Mouse (Mus musculus) myocyte (in vitro differentiated cells): ENCODE measurements around the gene Gm1979.
"Not testable (repeated sequence)": the region's sequence is repeated elsewhere in the genome, so short reads cannot be mapped to it uniquely, and the experiment has no call there.

Source experiments
- CEBPB ChIP-seq: IDR thresholded peaks from 2 replicates; pipeline ENCODE4 v1.6.1; 2011; ENCODE audit warnings: mild to moderate bottlenecking, moderate library complexity; ENCODE audit not compliant: poor library complexity, insufficient read depth, severe bottlenecking
- E2F4 ChIP-seq: IDR thresholded peaks from one replicate; pipeline ENCODE4 v1.6.1; 2011; ENCODE audit warnings: mild to moderate bottlenecking, control low read depth, moderate library complexity; ENCODE audit not compliant: insufficient read depth
- MAX ChIP-seq: IDR thresholded peaks from one replicate; pipeline ENCODE4 v1.6.1; 2011; ENCODE audit warnings: low read depth, mild to moderate bottlenecking, control low read depth
- MYOD1 ChIP-seq, 3 experiments: IDR thresholded peaks; one replicate each; pipeline ENCODE4 v1.6.1; 2011; ENCODE audit warnings: control low read depth in 2 of 3, low read depth in 2 of 3, mild to moderate bottlenecking in 2 of 3, moderate library complexity in 1 of 3; ENCODE audit not compliant: insufficient read length in 2 of 3, control insufficient read depth in 1 of 3
- MYOG ChIP-seq, 3 experiments: IDR thresholded peaks; one replicate each; pipeline ENCODE4 v1.6.1; 2011; ENCODE audit warnings: control low read depth in 2 of 3, low read depth in 2 of 3, mild to moderate bottlenecking in 2 of 3; ENCODE audit not compliant: insufficient read length in 2 of 3, control insufficient read depth in 1 of 3, insufficient read depth in 1 of 3
- POLR2A ChIP-seq: IDR thresholded peaks from one replicate; pipeline ENCODE4 v1.6.1; 2011; ENCODE audit warnings: low read depth, mild to moderate bottlenecking, control low read depth, moderate library complexity; ENCODE audit not compliant: insufficient read length
- REST ChIP-seq: IDR thresholded peaks from one replicate; pipeline ENCODE4 v1.6.1; 2011; ENCODE audit warnings: mild to moderate bottlenecking, control low read depth, moderate library complexity; ENCODE audit not compliant: insufficient read depth, insufficient read length
- SRF ChIP-seq: IDR thresholded peaks from one replicate; pipeline ENCODE4 v1.6.1; 2011; ENCODE audit warnings: low read depth; ENCODE audit not compliant: control insufficient read depth, insufficient read length
- TCF12 ChIP-seq: IDR thresholded peaks from one replicate; pipeline ENCODE4 v1.6.1; 2011; ENCODE audit warnings: mild to moderate bottlenecking, control low read depth; ENCODE audit not compliant: poor library complexity, insufficient read depth, severe bottlenecking
- USF1 ChIP-seq: IDR thresholded peaks from one replicate; pipeline ENCODE4 v1.6.1; 2011; ENCODE audit warnings: low read depth, mild to moderate bottlenecking, control low read depth, moderate library complexity

- not testable (repeated sequence) for TF ChIP-seq MYOG (IDR thresholded peaks at IDR 0.05; ENCODE audit: control insufficient read depth in 1 of 3, insufficient read depth in 1 of 3, insufficient read length in 2 of 3, low read depth in 2 of 3); POLR2A; TCF12; SRF; USF1; MAX; E2F4; MYOD1 (IDR thresholded peaks at IDR 0.05; ENCODE audit: control insufficient read depth in 1 of 3, insufficient read length in 2 of 3, low read depth in 2 of 3); CEBPB; REST
These were observed 18.2 kb upstream of the Gm1979 start, which contains the start of gene Gm5862 for GRCm38 (mm10) chr5:26022816-26023215.
